Mouse (Mus musculus) stomach, postnatal 0 days (tissue): ENCODE measurements at regions not wholly inside any gene's neighbourhood (a gene's known extent, or its start where the extent isn't known, plus 50 kb on each side); places are given as distances from the start of the nearest gene placed in this dataset.

ENCODE experiments used
- ATAC-seq: fragments of 200-750 bp; cut with Nextera tagmentation; 2 replicates; pipeline ENCODE4 v1.8.0; 2017; ENCODE audit not compliant: low FRiP score, low TSS enrichment
- DNase-seq: peaks from one replicate; pipeline ENCODE4 v3.0.0-alpha.2; 2016; ENCODE audit warnings: low spot score
- H3K27ac ChIP-seq: fragments of 300-500 bp; sonication (generic); replicated peaks from 2 replicates; pipeline ENCODE4 v1.5.1; 2014; ENCODE audit warnings: mild to moderate bottlenecking, control low read depth
- H3K27me3 ChIP-seq: fragments of 300-500 bp; sonication (generic); 2 replicates; pipeline ENCODE4 v1.6.1; 2014; ENCODE audit warnings: low read length; ENCODE audit not compliant: control insufficient read depth, insufficient read depth
- H3K36me3 ChIP-seq: fragments of 300-500 bp; sonication (generic); 2 replicates; pipeline ENCODE4 v1.6.1; 2014; ENCODE audit warnings: low read length, mixed read lengths; ENCODE audit not compliant: control insufficient read depth, insufficient read depth
- H3K4me1 ChIP-seq: fragments of 300-500 bp; sonication (generic); replicated peaks from 2 replicates; pipeline ENCODE4 v1.6.1; 2014; ENCODE audit warnings: antibody characterized with exemption; ENCODE audit not compliant: control insufficient read depth, insufficient read depth
- H3K4me2 ChIP-seq: fragments of 300-500 bp; sonication (generic); replicated peaks from 2 replicates; pipeline ENCODE4 v1.6.1; 2014; ENCODE audit warnings: low read depth, mild to moderate bottlenecking, control low read depth, moderate library complexity
- H3K4me3 ChIP-seq: fragments of 300-500 bp; sonication (generic); 2 replicates; pipeline ENCODE4 v1.5.1; 2014; ENCODE audit warnings: low read depth, low read length, control low read depth
- H3K9ac ChIP-seq: fragments of 300-500 bp; sonication (generic); 2 replicates; pipeline ENCODE4 v1.6.1; 2014; ENCODE audit warnings: mild to moderate bottlenecking, low read length, control low read depth, mixed read lengths
- H3K9me3 ChIP-seq: fragments of 300-500 bp; sonication (generic); 2 replicates; pipeline ENCODE4 v1.6.1; 2016; ENCODE audit warnings: low read length; ENCODE audit not compliant: control insufficient read depth
- CTCF ChIP-seq: IDR thresholded peaks from 2 replicates; pipeline ENCODE4 v1.5.1; 2016; ENCODE audit warnings: antibody characterized with exemption, low read depth, mild to moderate bottlenecking, moderate library complexity
- EP300 ChIP-seq: optimal IDR thresholded peaks from 2 replicates; pipeline ENCODE3; 2016; ENCODE audit warnings: antibody characterized with exemption
- WGBS: fragments of 180-500 bp; shearing (Covaris S2); extraction: QIAGEN DNeasy Blood & Tissue Kit; methylation state at CpG from one replicate; pipeline ENCODE4 v1.1.7; 2014; 5-methylcytosine and 5-hydroxymethylcytosine counted together

DNA sequence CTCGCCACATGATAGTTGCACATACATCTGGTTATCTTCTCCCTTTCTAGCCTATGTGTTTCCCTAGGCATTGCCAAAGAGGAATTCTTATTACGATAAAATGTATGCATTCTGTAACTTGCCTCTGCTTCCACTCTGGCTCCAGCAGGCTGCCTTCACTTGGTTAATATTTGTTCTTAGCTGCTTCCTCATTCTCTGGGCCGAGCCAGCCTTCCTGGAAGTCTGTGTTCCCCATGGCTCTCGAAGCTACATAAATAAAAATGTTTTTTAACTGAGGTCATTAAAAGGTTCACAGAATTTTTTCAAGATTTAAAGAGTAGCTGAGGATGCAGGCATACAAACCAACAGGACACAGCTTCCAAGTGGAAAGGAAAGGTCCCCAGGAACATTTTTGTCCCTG lies 1124.5 kb upstream of the 4930412O13Rik start:
- 29% methylated on average over 4 of the region's 4 CpGs for WGBS
- Histone ChIP-seq H3K9me3 (no peaks in the 10 kb centered on the region), H3K4me1 (no peaks in the 10 kb centered on the region), H3K36me3 (no peaks in the 10 kb centered on the region), H3K4me2 (no peak overlapping the region), H3K27ac (no peak overlapping the region), H3K27me3 (no peaks in the 10 kb centered on the region), H3K9ac (no peak overlapping the region), H3K4me3 (no peak overlapping the region)
- no peak for TF ChIP-seq EP300
- TF ChIP-seq CTCF, result no peak
- no peak for DNase-seq
- no peak for ATAC-seq

DNA sequence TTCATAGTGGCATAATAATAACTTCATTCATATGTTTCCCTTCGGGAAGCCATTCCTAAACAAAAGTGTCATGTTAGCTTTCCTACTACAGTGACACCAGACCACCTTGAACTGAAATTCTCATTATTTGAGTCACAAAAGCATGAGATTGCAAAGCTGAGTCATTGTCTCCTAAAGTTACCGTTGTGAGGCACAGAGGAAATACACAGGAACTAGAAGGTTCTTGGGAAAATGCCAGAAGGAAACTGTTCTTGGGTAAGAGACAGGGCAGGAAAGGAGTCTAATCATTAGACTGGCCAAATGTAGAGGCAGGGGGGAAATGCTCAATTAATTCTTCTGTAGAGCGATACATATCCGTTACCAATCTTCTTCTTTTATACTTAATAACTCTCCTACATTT lies 1110.4 kb upstream of the 4930412O13Rik start:
- H3K36me3 ChIP-seq, result no peaks in the 10 kb centered on the region
- no peak for TF ChIP-seq EP300
- TF ChIP-seq CTCF, result no peak
- no peak overlapping the region for H3K27ac ChIP-seq
- WGBS, result 71% methylated on average over 4 of the region's 4 CpGs
- H3K4me2 ChIP-seq, result no peak overlapping the region
- no peaks in the 10 kb centered on the region for H3K4me1 ChIP-seq
- H3K27me3 ChIP-seq, result no peaks in the 10 kb centered on the region
- H3K9me3 ChIP-seq, result no peaks in the 10 kb centered on the region
- H3K4me3 ChIP-seq, result no peak overlapping the region
- no peak for DNase-seq
- no peak for ATAC-seq
- H3K9ac ChIP-seq, result no peak overlapping the region

DNA sequence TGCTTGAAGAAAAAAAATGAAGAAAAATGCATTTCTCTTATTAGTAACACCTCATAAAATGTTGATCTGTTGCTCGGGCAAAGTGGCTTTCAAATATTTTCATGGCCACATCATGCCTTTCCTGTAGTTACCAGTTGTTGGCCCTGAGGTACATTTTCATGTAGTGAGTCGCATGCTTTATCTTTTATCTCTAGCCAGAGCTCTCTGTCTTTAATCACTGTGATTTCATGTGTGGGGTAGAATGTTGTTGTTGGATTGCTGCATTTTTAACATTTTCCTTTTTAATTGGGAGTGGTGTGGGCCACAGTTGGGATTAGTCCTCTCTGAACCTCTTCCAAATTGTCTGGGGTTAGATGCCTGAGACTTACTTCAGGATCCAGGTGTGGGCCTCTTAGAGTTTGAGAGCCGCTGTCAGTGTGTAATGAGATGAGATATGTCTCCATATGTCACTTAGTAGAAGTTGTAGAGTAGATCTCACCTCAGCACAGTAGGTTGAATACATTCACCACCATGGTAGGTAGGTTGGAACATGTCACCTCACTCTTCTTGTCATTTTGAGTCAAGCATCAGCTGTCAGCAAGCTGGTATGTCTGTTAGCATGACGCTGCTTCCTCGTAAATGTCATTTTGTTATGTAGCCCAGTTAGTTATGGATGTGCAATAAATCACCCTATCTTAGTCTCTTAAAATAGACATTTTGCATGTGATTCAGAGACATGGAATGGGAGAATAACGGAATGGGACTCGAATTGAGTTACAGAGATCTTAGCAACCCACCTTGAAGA lies 1099.7 kb upstream of the 4930412O13Rik start:
- Histone ChIP-seq H3K9ac (no peak overlapping the region), H3K4me1 (no peaks in the 10 kb centered on the region), H3K27ac (no peak overlapping the region), H3K4me3 (no peak overlapping the region), H3K9me3 (no peaks in the 10 kb centered on the region), H3K27me3 (no peaks in the 10 kb centered on the region), H3K36me3 (no peaks in the 10 kb centered on the region), H3K4me2 (no peak overlapping the region)
- DNase-seq (no peak), ATAC-seq (no peak)
- TF ChIP-seq EP300, result no peak
- TF ChIP-seq CTCF, result no peak
- 77% methylated on average over 7 of the region's 7 CpGs for WGBS

DNA sequence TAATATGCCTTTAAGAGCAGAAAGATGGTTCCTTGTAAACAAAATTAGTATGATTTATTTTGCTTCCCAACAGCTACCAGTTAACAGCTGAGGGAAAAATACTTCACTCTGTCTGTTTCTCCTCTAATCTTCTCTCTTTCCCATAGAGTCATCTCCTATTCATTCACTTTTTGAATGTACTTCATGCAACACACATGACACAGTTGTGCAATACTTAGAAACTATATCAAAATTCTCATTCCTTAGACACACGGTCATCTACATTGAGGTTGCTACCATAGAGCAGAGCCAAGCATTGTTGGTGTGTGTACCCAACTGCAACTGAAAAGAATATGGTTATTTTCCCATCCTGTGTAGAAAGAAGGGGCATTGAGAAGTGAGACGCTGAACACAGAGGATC lies 1098.8 kb upstream of the 4930412O13Rik start:
- Histone ChIP-seq H3K4me2 (no peak overlapping the region), H3K9me3 (no peaks in the 10 kb centered on the region), H3K9ac (no peak overlapping the region), H3K27ac (no peak overlapping the region), H3K4me1 (no peaks in the 10 kb centered on the region), H3K36me3 (no peaks in the 10 kb centered on the region), H3K4me3 (no peak overlapping the region), H3K27me3 (no peaks in the 10 kb centered on the region)
- TF ChIP-seq CTCF, result no peak
- no peak for TF ChIP-seq EP300
- ATAC-seq (no peak), DNase-seq (no peak)
- 83% methylated on average over 2 of the region's 2 CpGs for WGBS

DNA sequence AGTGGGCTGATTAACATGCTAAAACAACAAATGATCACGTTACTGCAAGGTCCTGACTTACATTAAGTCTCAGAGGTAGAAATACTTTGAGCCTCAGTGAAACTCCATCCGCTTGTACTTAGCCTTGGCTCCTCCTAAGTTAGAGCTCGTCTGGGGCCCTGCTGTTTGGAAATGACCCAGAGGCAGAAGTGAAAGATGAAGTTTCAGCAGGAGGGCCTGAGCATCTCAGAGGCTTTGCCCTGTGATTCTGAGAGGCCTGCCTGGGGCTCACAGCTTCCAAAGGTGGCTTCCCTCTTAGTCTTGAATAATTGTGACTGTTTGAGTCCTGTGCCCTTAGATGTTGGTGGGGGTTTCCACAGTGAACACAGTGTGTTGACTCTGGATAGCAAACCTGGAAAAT lies 1079.0 kb upstream of the 4930412O13Rik start:
- H3K27me3 ChIP-seq, result no peaks in the 10 kb centered on the region
- H3K27ac ChIP-seq, result no peak overlapping the region
- WGBS, result 24% methylated on average over 3 of the region's 3 CpGs
- DNase-seq (no peak), ATAC-seq (no peak)
- no peak overlapping the region for H3K9ac ChIP-seq
- H3K9me3 ChIP-seq, result no peaks in the 10 kb centered on the region
- no peak for TF ChIP-seq CTCF
- H3K4me2 ChIP-seq, result no peak overlapping the region
- no peak overlapping the region for H3K4me3 ChIP-seq
- H3K36me3 ChIP-seq, result no peaks in the 10 kb centered on the region
- no peaks in the 10 kb centered on the region for H3K4me1 ChIP-seq

DNA sequence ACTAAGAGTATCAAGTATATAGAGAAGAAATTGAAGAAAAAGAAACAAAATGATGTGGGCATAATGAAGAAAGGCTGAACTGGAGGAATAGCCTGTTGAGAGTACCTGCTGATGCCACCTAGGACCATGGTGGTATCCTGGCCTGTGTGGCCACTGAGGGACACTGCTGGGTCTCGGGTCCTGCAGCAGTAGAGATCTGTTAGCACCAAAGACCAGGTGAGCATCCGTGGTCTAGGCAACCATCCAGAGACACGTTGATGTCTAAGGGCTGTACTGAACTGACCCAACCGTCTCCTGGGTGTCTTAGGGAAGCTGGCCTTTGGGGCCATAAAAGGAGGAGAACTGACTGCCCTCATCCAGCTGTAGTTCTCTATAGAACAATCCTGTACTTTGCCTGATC lies 1071.4 kb upstream of the 4930412O13Rik start:
- H3K4me3 ChIP-seq, result no peak overlapping the region
- WGBS, result 86% methylated on average over 4 of the region's 4 CpGs
- ATAC-seq, result no peak

More for the DNA sequence above, 1071.4 kb upstream of the 4930412O13Rik start:
- H3K9me3 ChIP-seq, result no peaks in the 10 kb centered on the region
- H3K36me3 ChIP-seq, result no peaks in the 10 kb centered on the region
- H3K4me2 ChIP-seq, result no peak overlapping the region
- no peaks in the 10 kb centered on the region for H3K27me3 ChIP-seq
- DNase-seq, result no peak
- TF ChIP-seq EP300 (no peak), CTCF (no peak)
- no peaks in the 10 kb centered on the region for H3K4me1 ChIP-seq
- H3K9ac ChIP-seq, result no peak overlapping the region
- no peak overlapping the region for H3K27ac ChIP-seq
